Mouse (Mus musculus) bone marrow macrophage, adult 2 months (primary cell): Measurements from ENCODE around the gene Tanc1.

Experiments used
- CTCF ChIP-seq: IDR thresholded peaks from 2 replicates; pipeline ENCODE4 v1.5.1; 2012; ENCODE audit warnings: low read depth, mild to moderate bottlenecking, low read length, moderate library complexity
- POLR2A ChIP-seq: IDR thresholded peaks from 2 replicates; pipeline ENCODE4 v1.6.1; 2012; ENCODE audit warnings: mild to moderate bottlenecking, low read depth, low read length, borderline replicate concordance

DNA sequence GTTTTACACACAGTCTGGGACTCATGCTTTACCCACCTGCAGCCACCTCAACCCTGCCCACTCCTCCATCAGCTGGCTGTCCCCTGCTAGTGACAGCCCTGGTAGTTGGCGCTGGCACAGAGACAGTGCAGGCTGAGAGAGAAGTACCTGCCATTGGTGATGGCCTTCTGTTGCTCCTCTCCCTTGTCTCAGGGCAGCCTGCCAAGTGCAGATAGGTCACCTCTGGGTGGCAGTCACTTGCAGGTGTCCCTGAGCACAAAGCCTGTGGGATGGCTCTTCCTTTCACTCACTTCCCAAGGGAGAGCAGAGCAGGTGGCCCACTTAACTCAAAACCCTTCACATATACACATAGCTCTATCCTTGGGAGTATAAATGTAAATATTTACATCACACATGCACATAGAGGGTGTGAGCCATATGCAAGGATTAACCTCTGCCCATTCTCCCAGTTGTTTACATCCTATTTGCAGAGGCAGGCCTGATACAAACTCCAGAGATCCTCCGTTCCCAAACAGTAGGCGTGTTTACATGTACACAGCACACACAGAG is 106.0 kb downstream of the Tanc1 start:
- TF ChIP-seq POLR2A (no peak), CTCF (no peak)
